Mouse (Mus musculus) megakaryocyte, adult 5-6 weeks (primary cell): ENCODE measurements around the gene Lmnb2. TPM values are rescaled to one million over a fixed set of nuclear protein-coding genes. Genes with fewer than 3 reads are reported as not detected.
A peak's percentile ranks its signal among the peaks of the same experiment; 100 is the strongest.

Experiments used
- ATAC-seq: 2 replicates; pipeline ENCODE4 v1.8.0; 2016; ENCODE audit warnings: mild to moderate bottlenecking, inconsistent platforms; ENCODE audit not compliant: poor library complexity, severe bottlenecking
- total RNA-seq, 2 experiments: library from RNA; stranded (forward) in 1 of 2; stranded (reverse) in 1 of 2; fragments of 153-499, 151-499 nt in 1 of 2; fragments of 221-1000, 200-1000 nt in 1 of 2; gene quantifications; 2 replicates each; pipeline versions ENCODE4 v1.2.3 to v1.2.4; 2015 to 2017

Lmnb2 gene
- total RNA-seq, 2 experiments from 2014 or later: 9.5 to 35.2 TPM

GRCm38 (mm10) chr10:80857848-80858247 lies 60.2 kb downstream of the Lmnb2 start:
- ATAC-seq: no peak

GRCm38 (mm10) chr10:80857386-80857785 lies 60.7 kb downstream of the Lmnb2 start:
- ATAC-seq: no peak

GRCm38 (mm10) chr10:80856908-80857307 lies 61.1 kb downstream of the Lmnb2 start:
- no peak for ATAC-seq

- 0 out of 2 replicates have a peak, but pooled peaks have one; percentile 11 for ATAC-seq
Measured at GRCm38 (mm10) chr10:80856267-80856666, 61.8 kb downstream of the Lmnb2 start.

- no peak for ATAC-seq
Measured at GRCm38 (mm10) chr10:80855749-80856073, 62.3 kb downstream of the Lmnb2 start.

GRCm38 (mm10) chr10:80854913-80855748 lies 62.9 kb downstream of the Lmnb2 start, which contains the start of the genes Lsm7 and Sppl2b:
TSS of gene Lsm7 (minus strand) at chr10:80855209.
TSS of gene Sppl2b (plus strand) at chr10:80855275.
- ATAC-seq: peak; percentile 91

Other genes starting within 250 kb of the Lmnb2 start
- gene Mknk2, start 240.1 kb downstream of the Lmnb2 start, total RNA-seq (2015): 53.5 and 61.1 TPM in 2 replicates
- 63.3 and 74.8 TPM in 2 replicates for gene Mknk2, start 240.1 kb downstream of the Lmnb2 start, total RNA-seq (2017)
- gene Mob3a, start 216.3 kb downstream of the Lmnb2 start, total RNA-seq (2015): 61.8 and 72.0 TPM in 2 replicates
- gene Mob3a, start 216.3 kb downstream of the Lmnb2 start, total RNA-seq (2017): 65.0 and 77.3 TPM in 2 replicates
- 11.3 and 14.2 TPM in 2 replicates for gene Izumo4, start 216.1 kb downstream of the Lmnb2 start, total RNA-seq (2015)
- 4.4 and 6.6 TPM in 2 replicates for gene Izumo4, start 216.1 kb downstream of the Lmnb2 start, total RNA-seq (2017)
- 42.6 and 52.4 TPM in 2 replicates for gene Ap3d1, start 176.0 kb downstream of the Lmnb2 start, total RNA-seq (2015)
- gene Ap3d1, start 176.0 kb downstream of the Lmnb2 start, total RNA-seq (2017): 48.6 and 62.0 TPM in 2 replicates
- 19.5 and 23.0 TPM in 2 replicates for gene Dot1l, start 163.0 kb downstream of the Lmnb2 start, total RNA-seq (2015)
- gene Dot1l, start 163.0 kb downstream of the Lmnb2 start, total RNA-seq (2017): 6.9 and 9.8 TPM in 2 replicates
- gene Sf3a2, start 120.0 kb downstream of the Lmnb2 start, total RNA-seq (2015): 45.8 and 46.6 TPM in 2 replicates
- 13.1 and 20.4 TPM in 2 replicates for gene Sf3a2, start 120.0 kb downstream of the Lmnb2 start, total RNA-seq (2017)
- gene Plekhj1, start 119.6 kb downstream of the Lmnb2 start, total RNA-seq (2015): 82.4 and 84.3 TPM in 2 replicates
- gene Plekhj1, start 119.6 kb downstream of the Lmnb2 start, total RNA-seq (2017): 35.5 and 43.5 TPM in 2 replicates
- gene Amh, start 113.0 kb downstream of the Lmnb2 start, total RNA-seq (2015): not detected in 2 replicates
- not detected in 2 replicates for gene Amh, start 113.0 kb downstream of the Lmnb2 start, total RNA-seq (2017)
- not detected in 2 replicates for gene Jsrp1, start 104.7 kb downstream of the Lmnb2 start, total RNA-seq (2015)
- gene Jsrp1, start 104.7 kb downstream of the Lmnb2 start, total RNA-seq (2017): not detected in 2 replicates
- 1,171 and 1,242 TPM in 2 replicates for gene Oaz1, start 91.6 kb downstream of the Lmnb2 start, total RNA-seq (2015)
- 206 and 296 TPM in 2 replicates for gene Oaz1, start 91.6 kb downstream of the Lmnb2 start, total RNA-seq (2017)
- not detected in 2 replicates for gene Lingo3, start 74.2 kb downstream of the Lmnb2 start, total RNA-seq (2015)
- gene Lingo3, start 74.2 kb downstream of the Lmnb2 start, total RNA-seq (2017): not detected in 2 replicates
- gene Lsm7, start 63.0 kb downstream of the Lmnb2 start, total RNA-seq (2015): 56.6 and 58.0 TPM in 2 replicates
- gene Lsm7, start 63.0 kb downstream of the Lmnb2 start, total RNA-seq (2017): 104 and 130 TPM in 2 replicates
- gene Sppl2b, start 63.0 kb downstream of the Lmnb2 start, total RNA-seq (2015): 10.1 and 10.4 TPM in 2 replicates
- gene Sppl2b, start 63.0 kb downstream of the Lmnb2 start, total RNA-seq (2017): 9.1 and 15.1 TPM in 2 replicates
- gene Tmprss9, start 46.4 kb downstream of the Lmnb2 start, total RNA-seq (2015): not detected in 2 replicates
- gene Tmprss9, start 46.4 kb downstream of the Lmnb2 start, total RNA-seq (2017): not detected in 2 replicates
- 60.1 and 74.7 TPM in 2 replicates for gene Timm13, start 17.3 kb downstream of the Lmnb2 start, total RNA-seq (2015)
- 31.8 and 44.9 TPM in 2 replicates for gene Timm13, start 17.3 kb downstream of the Lmnb2 start, total RNA-seq (2017)
- 11.0 and 12.9 TPM in 2 replicates for gene Gadd45b, start 11.8 kb upstream of the Lmnb2 start, total RNA-seq (2015)
- gene Gadd45b, start 11.8 kb upstream of the Lmnb2 start, total RNA-seq (2017): 9.4 and 20.3 TPM in 2 replicates
- 0.11 TPM in 1 of 2 replicates, not detected in the other for gene Gng7, start 96.7 kb upstream of the Lmnb2 start, total RNA-seq (2015)
- gene Gng7, start 96.7 kb upstream of the Lmnb2 start, total RNA-seq (2017): 0.26 TPM in 1 of 2 replicates, not detected in the other
- gene Diras1, start 107.4 kb upstream of the Lmnb2 start, total RNA-seq (2015): not detected in 2 replicates
- gene Diras1, start 107.4 kb upstream of the Lmnb2 start, total RNA-seq (2017): 0.20 TPM in 1 of 2 replicates, not detected in the other
- gene Slc39a3, start 119.2 kb upstream of the Lmnb2 start, total RNA-seq (2015): 3.9 and 6.0 TPM in 2 replicates
- 6.2 and 10.2 TPM in 2 replicates for gene Slc39a3, start 119.2 kb upstream of the Lmnb2 start, total RNA-seq (2017)
- gene Sgta, start 141.9 kb upstream of the Lmnb2 start, total RNA-seq (2015): 30.3 and 30.7 TPM in 2 replicates
- gene Sgta, start 141.9 kb upstream of the Lmnb2 start, total RNA-seq (2017): 33.3 and 38.7 TPM in 2 replicates
- gene Thop1, start 151.8 kb upstream of the Lmnb2 start, total RNA-seq (2015): 0.82 and 1.5 TPM in 2 replicates
- gene Thop1, start 151.8 kb upstream of the Lmnb2 start, total RNA-seq (2017): 3.4 and 4.3 TPM in 2 replicates
- gene Creb3l3, start 180.6 kb upstream of the Lmnb2 start, total RNA-seq (2015): 0.50 and 0.58 TPM in 2 replicates
- gene Creb3l3, start 180.6 kb upstream of the Lmnb2 start, total RNA-seq (2017): 0.40 and 0.89 TPM in 2 replicates
- gene Map2k2, start 187.7 kb upstream of the Lmnb2 start, total RNA-seq (2015): 33.9 and 40.6 TPM in 2 replicates
- gene Map2k2, start 187.7 kb upstream of the Lmnb2 start, total RNA-seq (2017): 38.2 and 47.8 TPM in 2 replicates
- 25.0 and 27.0 TPM in 2 replicates for gene Zbtb7a, start 217.0 kb upstream of the Lmnb2 start, total RNA-seq (2015)
- 8.8 and 14.5 TPM in 2 replicates for gene Zbtb7a, start 217.0 kb upstream of the Lmnb2 start, total RNA-seq (2017)
- gene Pias4, start 249.7 kb upstream of the Lmnb2 start, total RNA-seq (2015): 10.1 and 13.7 TPM in 2 replicates
- gene Pias4, start 249.7 kb upstream of the Lmnb2 start, total RNA-seq (2017): 12.9 and 13.3 TPM in 2 replicates